Mouse (Mus musculus): Measurements from ENCODE around the gene Calcrl.

Calcrl gene

GRCm38 (mm10) chr2:84425138-84425537 is at the start of gene Calcrl:
Gene Calcrl (minus strand): TSS chr2:84425411.
- DNase-seq (ENCODE audit: extremely low spot score), result peak; percentile 73

GRCm38 (mm10) chr2:84474651-84475050 is 49.4 kb upstream of the Calcrl start:
- DNase-seq (ENCODE audit: extremely low spot score), result peak; percentile 33

- DNase-seq (ENCODE audit: extremely low spot score), result no peak
Measured at GRCm38 (mm10) chr2:84473941-84474530, 48.8 kb upstream of the Calcrl start.

- DNase-seq (ENCODE audit: extremely low spot score), result no peak
Measured at GRCm38 (mm10) chr2:84467391-84467790, 42.2 kb upstream of the Calcrl start.

- DNase-seq (ENCODE audit: extremely low spot score), result peak; percentile 38
Measured at GRCm38 (mm10) chr2:84464956-84465355, 39.7 kb upstream of the Calcrl start.

- no peak for DNase-seq (ENCODE audit: extremely low spot score)
Measured at GRCm38 (mm10) chr2:84462411-84462810, 37.2 kb upstream of the Calcrl start.

- DNase-seq (ENCODE audit: extremely low spot score), result no peak
Measured at GRCm38 (mm10) chr2:84459651-84460177, 34.5 kb upstream of the Calcrl start.

GRCm38 (mm10) chr2:84457221-84457620 is 32.0 kb upstream of the Calcrl start:
- DNase-seq (ENCODE audit: extremely low spot score), result no peak

GRCm38 (mm10) chr2:84455236-84455799 is 30.1 kb upstream of the Calcrl start:
- peak; percentile 67 for DNase-seq (ENCODE audit: extremely low spot score)

GRCm38 (mm10) chr2:84454551-84455235 is 29.5 kb upstream of the Calcrl start:
- peak; percentile 22 for DNase-seq (ENCODE audit: extremely low spot score)

GRCm38 (mm10) chr2:84454051-84454450 is 28.8 kb upstream of the Calcrl start:
- DNase-seq (ENCODE audit: extremely low spot score), result no peak

GRCm38 (mm10) chr2:84445499-84445898 is 20.3 kb upstream of the Calcrl start:
- DNase-seq (ENCODE audit: extremely low spot score), result no peak

- no peak for DNase-seq (ENCODE audit: extremely low spot score)
Measured at GRCm38 (mm10) chr2:84441940-84442339, 16.7 kb upstream of the Calcrl start.

- peak; percentile 44 for DNase-seq (ENCODE audit: extremely low spot score)
Measured at GRCm38 (mm10) chr2:84429724-84430123, 4.5 kb upstream of the Calcrl start.

GRCm38 (mm10) chr2:84428836-84429235 is 3.6 kb upstream of the Calcrl start:
- DNase-seq (ENCODE audit: extremely low spot score), result no peak

GRCm38 (mm10) chr2:84426531-84426930 is 1.3 kb upstream of the Calcrl start:
- DNase-seq (ENCODE audit: extremely low spot score), result no peak

GRCm38 (mm10) chr2:84416501-84416900 is 8.7 kb downstream of the Calcrl start:
- DNase-seq (ENCODE audit: extremely low spot score), result no peak

- DNase-seq (ENCODE audit: extremely low spot score), result no peak
Measured at GRCm38 (mm10) chr2:84409796-84410592, 15.2 kb downstream of the Calcrl start.

- no peak for DNase-seq (ENCODE audit: extremely low spot score)
Measured at GRCm38 (mm10) chr2:84404834-84405233, 20.4 kb downstream of the Calcrl start.

GRCm38 (mm10) chr2:84402713-84403112 is 22.5 kb downstream of the Calcrl start:
- no peak for DNase-seq (ENCODE audit: extremely low spot score)

- no peak for DNase-seq (ENCODE audit: extremely low spot score)
Measured at GRCm38 (mm10) chr2:84396557-84396956, 28.7 kb downstream of the Calcrl start.

GRCm38 (mm10) chr2:84393236-84393635 is 32.0 kb downstream of the Calcrl start:
- DNase-seq (ENCODE audit: extremely low spot score), result no peak
